Mouse (Mus musculus): ENCODE measurements at regions not wholly inside any gene's neighbourhood (a gene's known extent, or its start where the extent isn't known, plus 50 kb on each side); places are given as distances from the start of the nearest gene placed in this dataset.

- no peak for DNase-seq
- intact Hi-C loops (cut with DNase I) = no loop called here
- TF ChIP-seq CTCF (IDR thresholded peaks at IDR 0.05) = no peak
- Histone ChIP-seq H3K27ac (no peak overlapping the region), H3K4me3 (no peak overlapping the region)
These were observed 234.7 kb upstream of the Msx2 start for GRCm38 (mm10) chr13:53707548-53707947.

GRCm38 (mm10) chr13:53704104-53704503 lies 231.2 kb upstream of the Msx2 start:
- no peak for DNase-seq
- no peak for TF ChIP-seq CTCF (IDR thresholded peaks at IDR 0.05)
- intact Hi-C loops (cut with DNase I) = no loop called here
- Histone ChIP-seq H3K27ac (no peak overlapping the region), H3K4me3 (no peak overlapping the region)

- no peak overlapping the region for H3K4me3 ChIP-seq
- intact Hi-C loops (cut with DNase I) = no loop called here
- no peak for TF ChIP-seq CTCF (IDR thresholded peaks at IDR 0.05)
- no peak for DNase-seq
- no peak overlapping the region for H3K27ac ChIP-seq
These were observed 227.4 kb upstream of the Msx2 start for GRCm38 (mm10) chr13:53700236-53700635.

- no peak for DNase-seq
- Histone ChIP-seq H3K27ac (no peak overlapping the region), H3K4me3 (no peak overlapping the region)
- TF ChIP-seq CTCF (IDR thresholded peaks at IDR 0.05) = no peak
- intact Hi-C loops (cut with DNase I) = no loop called here
These were observed 225.1 kb upstream of the Msx2 start for GRCm38 (mm10) chr13:53697954-53698353.

GRCm38 (mm10) chr13:53695385-53695784 lies 222.5 kb upstream of the Msx2 start:
- DNase-seq = no peak
- Histone ChIP-seq H3K27ac (no peak overlapping the region), H3K4me3 (no peak overlapping the region)
- TF ChIP-seq CTCF (IDR thresholded peaks at IDR 0.05) = no peak
- intact Hi-C loops (cut with DNase I) = no loop called here

GRCm38 (mm10) chr13:53688934-53689333 lies 216.1 kb upstream of the Msx2 start:
- H3K27ac ChIP-seq = no peak overlapping the region
- TF ChIP-seq CTCF (IDR thresholded peaks at IDR 0.05) = no peak
- DNase-seq = no peak
- H3K4me3 ChIP-seq = no peak overlapping the region
- intact Hi-C loops (cut with DNase I) = no loop called here

GRCm38 (mm10) chr13:53688489-53688888 lies 215.6 kb upstream of the Msx2 start:
- intact Hi-C loops (cut with DNase I) = no loop called here
- peak; percentile 69 for TF ChIP-seq CTCF (IDR thresholded peaks at IDR 0.05)
- Histone ChIP-seq H3K4me3 (no peak overlapping the region), H3K27ac (no peak overlapping the region)
- DNase-seq = peak; percentile 54

- Histone ChIP-seq H3K27ac (no peak overlapping the region), H3K4me3 (no peak overlapping the region)
- TF ChIP-seq CTCF (IDR thresholded peaks at IDR 0.05) = no peak
- intact Hi-C loops (cut with DNase I) = no loop called here
- no peak for DNase-seq
These were observed 211.6 kb upstream of the Msx2 start for GRCm38 (mm10) chr13:53684498-53684897.

- TF ChIP-seq CTCF (IDR thresholded peaks at IDR 0.05) = no peak
- no peak for DNase-seq
- Histone ChIP-seq H3K27ac (no peak overlapping the region), H3K4me3 (no peak overlapping the region)
- intact Hi-C loops (cut with DNase I) = no loop called here
These were observed 204.3 kb upstream of the Msx2 start for GRCm38 (mm10) chr13:53677187-53677586.

GRCm38 (mm10) chr13:53670361-53670760 lies 197.5 kb upstream of the Msx2 start:
- Histone ChIP-seq H3K4me3 (no peak overlapping the region), H3K27ac (no peak overlapping the region)
- intact Hi-C loops (cut with DNase I) = no loop called here
- no peak for DNase-seq
- no peak for TF ChIP-seq CTCF (IDR thresholded peaks at IDR 0.05)

GRCm38 (mm10) chr13:53667518-53667917 lies 194.6 kb upstream of the Msx2 start:
- no peak for DNase-seq
- no peak for TF ChIP-seq CTCF (IDR thresholded peaks at IDR 0.05)
- no peak overlapping the region for H3K4me3 ChIP-seq
- H3K27ac ChIP-seq = no peak overlapping the region
- intact Hi-C loops (cut with DNase I) = no loop called here

GRCm38 (mm10) chr13:53665592-53665991 lies 192.7 kb upstream of the Msx2 start:
- intact Hi-C loops (cut with DNase I) = no loop called here
- DNase-seq = no peak
- TF ChIP-seq CTCF (IDR thresholded peaks at IDR 0.05) = no peak
- Histone ChIP-seq H3K27ac (no peak overlapping the region), H3K4me3 (no peak overlapping the region)

- no peak overlapping the region for H3K4me3 ChIP-seq
- intact Hi-C loops (cut with DNase I) = no loop called here
- H3K27ac ChIP-seq = no peak overlapping the region
- DNase-seq = no peak
- TF ChIP-seq CTCF (IDR thresholded peaks at IDR 0.05) = no peak
These were observed 191.9 kb upstream of the Msx2 start for GRCm38 (mm10) chr13:53664631-53665230.

GRCm38 (mm10) chr13:53652826-53653225 lies 180.0 kb upstream of the Msx2 start:
- no peak overlapping the region for H3K4me3 ChIP-seq
- intact Hi-C loops (cut with DNase I) = no loop called here
- TF ChIP-seq CTCF (IDR thresholded peaks at IDR 0.05) = no peak

More at GRCm38 (mm10) chr13:53652826-53653225, 180.0 kb upstream of the Msx2 start:
- DNase-seq = no peak
- H3K27ac ChIP-seq = no peak overlapping the region

All from gastrocnemius, adult 2 months (tissue).